Mouse (Mus musculus): ENCODE measurements at regions not wholly inside any gene's neighbourhood (a gene's known extent, or its start where the extent isn't known, plus 50 kb on each side); places are given as distances from the start of the nearest gene placed in this dataset.

DNA sequence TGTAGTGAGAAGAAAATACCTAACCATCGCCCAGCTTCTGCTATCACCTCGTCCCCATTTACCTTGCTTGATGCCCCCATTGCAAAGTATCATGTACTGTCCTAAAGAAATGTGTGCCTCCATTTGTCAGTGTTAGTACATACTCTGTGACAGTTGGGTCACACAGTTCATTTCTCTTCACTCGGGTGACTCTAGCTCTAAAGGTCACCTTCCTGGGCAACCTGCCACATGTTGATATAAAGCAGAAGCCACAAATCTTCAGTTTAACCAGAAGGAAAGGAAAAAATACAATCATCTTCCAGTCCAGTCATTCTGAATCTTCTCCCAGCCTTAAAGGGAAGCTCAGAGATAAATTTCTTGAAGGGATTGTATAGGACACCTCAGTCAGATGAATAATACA lies 263.5 kb upstream of the Cblb start:
- Histone ChIP-seq H3K9ac (ENCODE audit: low read depth, low read length, severe bottlenecking) (no peak overlapping the region), H3K4me1 (ENCODE audit: control insufficient read depth, insufficient read depth, low read length) (no peaks in the 10 kb centered on the region), H3K36me3 (ENCODE audit: control insufficient read depth, insufficient read depth, low read length) (no peaks in the 10 kb centered on the region), H3K4me3 (replicated peaks; ENCODE audit: low read length) (no peak overlapping the region), H3K27ac (replicated peaks; ENCODE audit: low read depth, low read length) (no peak overlapping the region), H3K9me3 (ENCODE audit: control insufficient read depth, low read length) (no peaks in the 10 kb centered on the region), H3K4me2 (replicated peaks; ENCODE audit: low read depth, low read length, severe bottlenecking) (no peak overlapping the region), H3K27me3 (ENCODE audit: control insufficient read depth, insufficient read depth, low read length) (no peaks in the 10 kb centered on the region)
- ATAC-seq (ENCODE audit: low FRiP score, low read depth) = no peak
- TF ChIP-seq POLR2A (IDR thresholded peaks at IDR 0.05; ENCODE audit: borderline replicate concordance, extremely low read depth, insufficient read depth, insufficient read length) = no peak
- no peak for DNase-seq (ENCODE audit: low spot score)
- WGBS = 70% methylated on average over 3 of the region's 3 CpGs

DNA sequence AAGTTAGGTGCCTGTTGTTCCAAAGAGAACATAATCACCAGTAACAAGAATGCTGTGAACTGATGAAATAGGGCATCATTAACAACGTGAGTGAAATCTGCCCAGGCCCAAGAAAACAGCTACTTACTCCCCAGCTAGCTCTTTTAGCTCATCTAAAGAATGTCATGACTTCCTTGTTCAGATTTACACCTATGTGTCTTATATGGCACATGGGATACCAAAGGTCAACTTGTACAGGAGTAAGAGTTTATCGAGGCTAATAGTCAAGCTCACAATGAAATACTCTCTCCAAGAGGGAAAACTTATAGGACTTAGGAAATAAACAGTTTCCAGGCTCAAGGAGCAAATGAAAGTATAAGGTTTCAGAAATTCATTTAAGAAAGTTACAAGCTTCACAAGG lies 252.1 kb upstream of the Cblb start:
- no peak for TF ChIP-seq POLR2A (IDR thresholded peaks at IDR 0.05; ENCODE audit: borderline replicate concordance, extremely low read depth, insufficient read depth, insufficient read length)
- Histone ChIP-seq H3K27me3 (ENCODE audit: control insufficient read depth, insufficient read depth, low read length) (no peaks in the 10 kb centered on the region), H3K9me3 (ENCODE audit: control insufficient read depth, low read length) (no peaks in the 10 kb centered on the region), H3K27ac (replicated peaks; ENCODE audit: low read depth, low read length) (no peak overlapping the region), H3K36me3 (ENCODE audit: control insufficient read depth, insufficient read depth, low read length) (no peaks in the 10 kb centered on the region), H3K4me1 (ENCODE audit: control insufficient read depth, insufficient read depth, low read length) (no peaks in the 10 kb centered on the region), H3K9ac (ENCODE audit: low read depth, low read length, severe bottlenecking) (no peak overlapping the region), H3K4me3 (replicated peaks; ENCODE audit: low read length) (no peak overlapping the region), H3K4me2 (replicated peaks; ENCODE audit: low read depth, low read length, severe bottlenecking) (no peak overlapping the region)
- DNase-seq (ENCODE audit: low spot score) (no peak), ATAC-seq (ENCODE audit: low FRiP score, low read depth) (no peak)
- WGBS = 43% methylated on average over 2 of the region's 2 CpGs

DNA sequence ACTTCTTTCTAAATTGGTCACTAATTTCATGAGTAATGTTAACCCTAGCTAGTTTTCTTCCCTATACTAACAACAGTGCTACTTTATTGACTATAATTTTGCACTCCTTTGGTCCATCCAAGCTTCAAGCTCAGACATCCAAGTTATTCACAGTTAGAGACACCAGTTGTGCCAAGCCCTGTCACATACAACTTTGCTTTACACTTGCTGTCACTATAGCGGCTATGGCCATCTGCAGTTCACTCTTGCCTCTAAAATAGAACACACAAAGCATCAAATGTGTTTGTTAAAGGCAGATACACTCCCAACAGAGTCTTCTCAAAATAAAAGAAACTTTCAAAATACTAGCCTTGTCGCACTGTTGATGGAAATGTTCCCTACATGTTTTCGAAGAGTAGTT lies 236.0 kb upstream of the Cblb start:
- Histone ChIP-seq H3K9ac (ENCODE audit: low read depth, low read length, severe bottlenecking) (no peak overlapping the region), H3K36me3 (ENCODE audit: control insufficient read depth, insufficient read depth, low read length) (no peaks in the 10 kb centered on the region), H3K9me3 (ENCODE audit: control insufficient read depth, low read length) (no peaks in the 10 kb centered on the region), H3K27me3 (ENCODE audit: control insufficient read depth, insufficient read depth, low read length) (no peaks in the 10 kb centered on the region), H3K4me3 (replicated peaks; ENCODE audit: low read length) (no peak overlapping the region), H3K4me1 (ENCODE audit: control insufficient read depth, insufficient read depth, low read length) (no peaks in the 10 kb centered on the region), H3K4me2 (replicated peaks; ENCODE audit: low read depth, low read length, severe bottlenecking) (no peak overlapping the region), H3K27ac (replicated peaks; ENCODE audit: low read depth, low read length) (no peak overlapping the region)
- 90% methylated on average over 3 of the region's 3 CpGs for WGBS
- DNase-seq (ENCODE audit: low spot score) (no peak), ATAC-seq (ENCODE audit: low FRiP score, low read depth) (no peak)
- TF ChIP-seq POLR2A (IDR thresholded peaks at IDR 0.05; ENCODE audit: borderline replicate concordance, extremely low read depth, insufficient read depth, insufficient read length) = no peak

DNA sequence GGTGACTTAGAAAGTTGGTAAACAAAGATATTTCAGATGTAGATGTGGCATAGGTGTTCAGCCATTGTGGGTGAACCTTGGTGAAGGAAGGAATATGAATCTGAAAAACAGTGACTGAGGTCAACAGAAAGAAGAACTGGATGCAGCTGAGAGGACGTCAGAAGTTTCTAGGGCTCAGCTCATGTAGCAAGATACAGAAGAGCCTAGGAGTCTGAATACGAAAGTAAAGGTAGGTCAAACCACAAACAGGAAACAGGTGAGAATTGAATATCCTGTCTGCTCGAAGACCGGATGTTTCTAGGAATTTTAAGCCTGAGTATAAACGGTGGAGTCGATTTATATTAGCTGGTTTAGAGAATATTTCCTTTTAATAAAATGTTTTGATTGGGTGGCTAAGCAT lies 223.7 kb upstream of the Cblb start:
- H3K27ac ChIP-seq (replicated peaks; ENCODE audit: low read depth, low read length) = no peak overlapping the region
- no peak overlapping the region for H3K9ac ChIP-seq (ENCODE audit: low read depth, low read length, severe bottlenecking)
- WGBS = 83% methylated on average over 6 of the region's 6 CpGs
- no peaks in the 10 kb centered on the region for H3K27me3 ChIP-seq (ENCODE audit: control insufficient read depth, insufficient read depth, low read length)
- TF ChIP-seq POLR2A (IDR thresholded peaks at IDR 0.05; ENCODE audit: borderline replicate concordance, extremely low read depth, insufficient read depth, insufficient read length) = no peak
- no peaks in the 10 kb centered on the region for H3K4me1 ChIP-seq (ENCODE audit: control insufficient read depth, insufficient read depth, low read length)
- H3K4me2 ChIP-seq (replicated peaks; ENCODE audit: low read depth, low read length, severe bottlenecking) = no peak overlapping the region
- DNase-seq (ENCODE audit: low spot score) (no peak), ATAC-seq (ENCODE audit: low FRiP score, low read depth) (no peak)
- no peaks in the 10 kb centered on the region for H3K9me3 ChIP-seq (ENCODE audit: control insufficient read depth, low read length)
- no peaks in the 10 kb centered on the region for H3K36me3 ChIP-seq (ENCODE audit: control insufficient read depth, insufficient read depth, low read length)
- no peak overlapping the region for H3K4me3 ChIP-seq (replicated peaks; ENCODE audit: low read length)

GRCm38 (mm10) chr16:51809120-51809519 lies 221.9 kb upstream of the Cblb start:
- no peak overlapping the region for H3K4me3 ChIP-seq (replicated peaks; ENCODE audit: low read length)
- no peaks in the 10 kb centered on the region for H3K36me3 ChIP-seq (ENCODE audit: control insufficient read depth, insufficient read depth, low read length)
- H3K27me3 ChIP-seq (ENCODE audit: control insufficient read depth, insufficient read depth, low read length) = no peaks in the 10 kb centered on the region
- H3K9me3 ChIP-seq (ENCODE audit: control insufficient read depth, low read length) = no peaks in the 10 kb centered on the region
- H3K9ac ChIP-seq (ENCODE audit: low read depth, low read length, severe bottlenecking) = no peak overlapping the region
- DNase-seq (ENCODE audit: low spot score) (no peak), ATAC-seq (ENCODE audit: low FRiP score, low read depth) (no peak)
- WGBS = 81% methylated on average over 2 of the region's 2 CpGs
- TF ChIP-seq POLR2A (IDR thresholded peaks at IDR 0.05; ENCODE audit: borderline replicate concordance, extremely low read depth, insufficient read depth, insufficient read length) = no peak
- no peak overlapping the region for H3K4me2 ChIP-seq (replicated peaks; ENCODE audit: low read depth, low read length, severe bottlenecking)
- H3K4me1 ChIP-seq (ENCODE audit: control insufficient read depth, insufficient read depth, low read length) = no peaks in the 10 kb centered on the region
- no peak overlapping the region for H3K27ac ChIP-seq (replicated peaks; ENCODE audit: low read depth, low read length)

- 88% methylated on average over 1 of the region's 1 CpGs for WGBS
- peak; percentile 9 for DNase-seq (ENCODE audit: low spot score)
- Histone ChIP-seq H3K36me3 (ENCODE audit: control insufficient read depth, insufficient read depth, low read length) (no peaks in the 10 kb centered on the region), H3K4me3 (replicated peaks; ENCODE audit: low read length) (no peak overlapping the region), H3K9ac (ENCODE audit: low read depth, low read length, severe bottlenecking) (no peak overlapping the region), H3K4me2 (replicated peaks; ENCODE audit: low read depth, low read length, severe bottlenecking) (no peak overlapping the region), H3K27me3 (ENCODE audit: control insufficient read depth, insufficient read depth, low read length) (no peaks in the 10 kb centered on the region), H3K9me3 (ENCODE audit: control insufficient read depth, low read length) (no peaks in the 10 kb centered on the region), H3K27ac (replicated peaks; ENCODE audit: low read depth, low read length) (no peak overlapping the region), H3K4me1 (ENCODE audit: control insufficient read depth, insufficient read depth, low read length) (no peaks in the 10 kb centered on the region)
- no peak for TF ChIP-seq POLR2A (IDR thresholded peaks at IDR 0.05; ENCODE audit: borderline replicate concordance, extremely low read depth, insufficient read depth, insufficient read length)
- no peak for ATAC-seq (ENCODE audit: low FRiP score, low read depth)
These were observed 220.0 kb upstream of the Cblb start for GRCm38 (mm10) chr16:51811073-51811472.
